Mouse (Mus musculus) limb, embryonic 11.5 days (tissue): ENCODE data around the gene Ctdnep1. TPM values are rescaled to one million over a fixed set of nuclear protein-coding genes. Genes with fewer than 3 reads are reported as not detected.

Experiments used
- ATAC-seq: fragments of 200-750 bp; cut with Nextera tagmentation; 2 replicates; pipeline ENCODE4 v1.8.0; 2017; ENCODE audit warnings: low read depth; ENCODE audit not compliant: insufficient number of reproducible peaks, low FRiP score, low TSS enrichment
- DNase-seq: peaks from one replicate; pipeline ENCODE4 v3.0.0-alpha.2; 2015; ENCODE audit warnings: low spot score
- H3K27ac ChIP-seq: fragments of 300-500 bp; sonication (generic); replicated peaks from 2 replicates; pipeline ENCODE4 v1.5.1; 2014; ENCODE audit warnings: low read depth, mild to moderate bottlenecking, low read length
- H3K27me3 ChIP-seq: fragments of 300-500 bp; sonication (generic); 2 replicates; pipeline ENCODE4 v1.6.1; 2014; ENCODE audit warnings: mild to moderate bottlenecking, low read length, mixed read lengths; ENCODE audit not compliant: control insufficient read depth, insufficient read depth
- H3K36me3 ChIP-seq: fragments of 300-500 bp; sonication (generic); 2 replicates; pipeline ENCODE4 v1.6.1; 2014; ENCODE audit warnings: mild to moderate bottlenecking, low read length, moderate library complexity, mixed read lengths; ENCODE audit not compliant: control insufficient read depth, insufficient read depth
- H3K4me1 ChIP-seq: fragments of 300-500 bp; sonication (generic); 2 replicates; pipeline ENCODE4 v1.6.1; 2014; ENCODE audit warnings: low read length, mixed read lengths; ENCODE audit not compliant: control insufficient read depth, insufficient read depth
- H3K4me2 ChIP-seq: fragments of 300-500 bp; sonication (generic); 2 replicates; pipeline ENCODE4 v1.6.1; 2014; ENCODE audit warnings: low read depth, mild to moderate bottlenecking, moderate library complexity; ENCODE audit not compliant: severe bottlenecking
- H3K4me3 ChIP-seq: fragments of 300-500 bp; sonication (generic); 2 replicates; pipeline ENCODE4 v1.5.1; 2014; ENCODE audit warnings: low read depth, low read length
- H3K9ac ChIP-seq: fragments of 300-500 bp; sonication (generic); 2 replicates; pipeline ENCODE4 v1.6.1; 2014; ENCODE audit warnings: mild to moderate bottlenecking, low read length
- H3K9me3 ChIP-seq: fragments of 300-500 bp; sonication (generic); 2 replicates; pipeline ENCODE4 v1.6.1; 2016; ENCODE audit warnings: low read length; ENCODE audit not compliant: control insufficient read depth
- WGBS: fragments of 180-500 bp; shearing (Covaris S2); extraction: QIAGEN DNeasy Blood & Tissue Kit; methylation state at CpG from one replicate; pipeline ENCODE4 v1.1.7; 2014; 5-methylcytosine and 5-hydroxymethylcytosine counted together
- polyA plus RNA-seq: library from polyadenylated mRNA; unstranded; fragments of >200 nt; fragmentation: Nextera tagmentation; extraction: Ambion mirVana; gene quantifications from 2 replicates; pipeline ENCODE4 v1.2.1, GENCODE M21; 2014

Gene Ctdnep1
- 22.8 and 27.6 TPM in 2 replicates for polyA plus RNA-seq

DNA sequence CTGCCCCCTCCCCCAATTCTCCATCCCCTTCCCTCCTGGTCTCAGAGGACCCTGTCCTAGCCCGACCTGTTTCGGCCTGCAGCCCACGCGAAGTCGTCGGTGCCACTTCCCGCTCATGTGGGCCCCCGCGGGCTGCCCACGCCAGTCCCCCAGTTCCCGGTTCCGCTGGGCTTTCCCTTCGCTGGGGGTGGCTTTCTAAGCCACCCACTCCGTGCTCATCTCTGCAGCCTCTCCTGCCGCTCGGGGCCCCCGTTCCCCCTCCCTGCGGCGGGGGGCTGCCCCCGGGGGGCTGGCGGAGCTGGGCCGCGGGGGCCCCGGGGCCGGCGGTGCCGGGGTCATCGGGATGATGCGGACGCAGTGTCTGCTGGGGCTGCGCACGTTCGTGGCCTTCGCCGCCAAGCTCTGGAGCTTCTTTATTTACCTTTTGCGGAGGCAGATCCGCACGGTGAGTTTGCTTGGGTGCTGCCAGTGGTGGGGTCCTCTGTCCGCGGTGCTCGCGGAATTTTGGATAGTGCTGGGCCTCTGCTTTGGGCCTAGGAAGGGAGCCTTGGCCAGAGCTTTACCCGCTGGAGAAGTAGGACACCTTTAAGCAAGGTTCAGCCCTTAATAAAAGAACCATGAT is at the start of gene Ctdnep1:
Gene Ctdnep1 (plus strand): TSS at position 16 of the 622 bp plus-strand sequence.
- Histone ChIP-seq H3K27me3 (no peaks in the 10 kb centered on the region), H3K4me1 (peaks cover 13% of the 10 kb centered on the region; the same call in 1 of the 2 replicates), H3K4me2 (peak within 1 kb of the TSS; percentile 92), H3K9ac (peak within 1 kb of the TSS; percentile 96), H3K9me3 (no peaks in the 10 kb centered on the region), H3K36me3 (peaks cover 13% of the 10 kb centered on the region), H3K27ac (peak within 1 kb of the TSS; percentile 98), H3K4me3 (peak within 1 kb of the TSS; percentile 99)
- peak; percentile 41 for ATAC-seq
- peak; percentile 42 for DNase-seq
- under 1% methylated on average over 33 of the region's 43 CpGs for WGBS

DNA sequence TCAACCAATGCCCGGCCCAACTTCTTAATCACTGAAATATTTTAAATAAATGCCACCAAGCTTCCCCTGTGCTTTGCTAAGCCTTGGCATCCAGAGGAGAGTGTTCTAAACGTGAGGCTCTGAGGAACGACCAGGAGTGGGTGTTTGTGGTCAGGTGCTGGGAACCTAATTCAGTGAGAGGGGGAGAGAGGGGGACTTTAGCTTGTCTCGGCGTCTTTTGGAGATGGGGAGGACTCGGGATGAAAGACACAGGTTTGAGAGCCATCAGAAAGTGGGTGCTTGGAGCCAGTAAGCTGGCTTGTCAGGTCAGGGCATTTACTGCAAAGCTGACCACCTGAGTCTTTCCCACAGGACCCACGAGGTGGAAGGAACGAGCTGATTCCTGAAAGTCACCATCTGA is 49.2 kb upstream of the Ctdnep1 start:
- Histone ChIP-seq H3K27ac (no peak overlapping the region), H3K4me1 (peaks cover 16% of the 10 kb centered on the region), H3K4me2 (no peak overlapping the region), H3K27me3 (peaks cover 1% of the 10 kb centered on the region; the same call in 1 of the 2 replicates), H3K9me3 (no peaks in the 10 kb centered on the region), H3K9ac (no peak overlapping the region), H3K36me3 (no peaks in the 10 kb centered on the region), H3K4me3 (no peak overlapping the region)
- 77% methylated on average over 8 of the region's 8 CpGs for WGBS
- DNase-seq (no peak), ATAC-seq (no peak)

- H3K4me2 ChIP-seq, result no peak overlapping the region
- ATAC-seq (no peak), DNase-seq (no peak)
- no peaks in the 10 kb centered on the region for H3K9me3 ChIP-seq
- no peaks in the 10 kb centered on the region for H3K36me3 ChIP-seq
- H3K9ac ChIP-seq, result no peak overlapping the region
- H3K27ac ChIP-seq, result no peak overlapping the region
- H3K27me3 ChIP-seq, result peaks cover 4% of the 10 kb centered on the region; the same call in 1 of the 2 replicates
- peaks cover 20% of the 10 kb centered on the region for H3K4me1 ChIP-seq
- WGBS, result 37% methylated on average over 3 of the region's 3 CpGs
- H3K4me3 ChIP-seq, result no peak overlapping the region
These were observed 48.7 kb upstream of the Ctdnep1 start for GRCm38 (mm10) chr11:69932254-69932653.

- H3K4me2 ChIP-seq, result no peak overlapping the region
- no peak overlapping the region for H3K4me3 ChIP-seq
- DNase-seq, result no peak
- ATAC-seq, result no peak
- H3K27me3 ChIP-seq, result peaks cover 8% of the 10 kb centered on the region
- no peaks in the 10 kb centered on the region for H3K9me3 ChIP-seq
- H3K36me3 ChIP-seq, result no peaks in the 10 kb centered on the region
- 82% methylated on average over 4 of the region's 4 CpGs for WGBS
- H3K4me1 ChIP-seq, result peaks cover 22% of the 10 kb centered on the region
- no peak overlapping the region for H3K27ac ChIP-seq
- H3K9ac ChIP-seq, result no peak overlapping the region
These were observed 47.9 kb upstream of the Ctdnep1 start for GRCm38 (mm10) chr11:69933066-69933465.

DNA sequence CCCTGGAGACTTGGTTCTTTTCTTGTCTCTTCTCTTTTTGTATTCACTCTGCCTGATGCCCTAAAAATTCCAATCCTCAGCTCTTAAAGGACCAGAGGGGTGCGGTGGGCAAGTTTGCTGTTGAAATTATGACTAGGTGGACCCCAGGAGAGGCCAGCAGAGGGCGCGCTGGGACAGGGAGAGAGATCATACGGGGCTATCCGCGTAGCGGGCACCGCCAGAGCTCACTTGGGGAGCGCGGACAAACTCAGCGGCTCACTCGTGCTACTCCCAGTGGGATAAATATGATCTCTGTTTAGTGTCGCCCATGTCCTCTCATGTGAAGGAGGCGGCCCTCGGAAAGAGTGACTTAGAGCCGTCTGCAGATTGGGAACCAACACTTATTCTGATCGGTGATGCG is 46.8 kb upstream of the Ctdnep1 start:
- DNase-seq (peak; percentile 99), ATAC-seq (no peak)
- H3K4me1 ChIP-seq, result peaks cover 30% of the 10 kb centered on the region
- H3K27me3 ChIP-seq, result peaks cover 8% of the 10 kb centered on the region
- peak overlapping the region; percentile 27; the same call in 1 of the 2 replicates for H3K9ac ChIP-seq
- peak overlapping the region; percentile 34 for H3K4me2 ChIP-seq
- peak overlapping the region; percentile 3; the same call in 1 of the 2 replicates for H3K4me3 ChIP-seq
- no peaks in the 10 kb centered on the region for H3K9me3 ChIP-seq
- WGBS, result under 1% methylated on average over 18 of the region's 18 CpGs
- H3K36me3 ChIP-seq, result no peaks in the 10 kb centered on the region
- H3K27ac ChIP-seq, result no peak overlapping the region

DNA sequence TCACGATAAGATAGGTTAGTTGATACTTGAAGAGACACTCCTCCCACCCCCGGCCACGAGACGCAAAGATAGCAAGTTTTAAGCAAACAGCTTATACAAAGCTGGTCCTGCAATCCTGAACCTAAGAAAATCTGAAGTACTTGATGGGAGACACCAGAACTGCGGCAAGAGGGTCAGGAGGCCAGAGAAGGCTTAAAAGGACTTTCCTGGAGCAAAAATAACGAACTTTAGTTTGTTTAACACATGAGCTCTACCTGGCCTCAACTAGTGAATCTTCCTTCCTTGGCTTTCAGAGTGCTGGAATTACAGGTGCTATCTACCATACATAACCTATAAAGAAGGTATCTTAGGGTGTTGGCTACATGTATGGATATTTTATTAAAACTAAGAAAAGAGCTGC is 46.3 kb upstream of the Ctdnep1 start:
- 24% methylated on average over 6 of the region's 6 CpGs for WGBS
- DNase-seq (no peak), ATAC-seq (no peak)
- H3K9ac ChIP-seq, result 0 out of 2 replicates have a peak overlapping the region, but pooled peaks have one; percentile 27
- no peaks in the 10 kb centered on the region for H3K36me3 ChIP-seq
- no peak overlapping the region for H3K27ac ChIP-seq
- peak overlapping the region; percentile 99 for H3K4me2 ChIP-seq
- peaks cover 8% of the 10 kb centered on the region for H3K27me3 ChIP-seq
- H3K4me3 ChIP-seq, result peak overlapping the region; percentile 3; the same call in 1 of the 2 replicates
- peaks cover 30% of the 10 kb centered on the region for H3K4me1 ChIP-seq
- no peaks in the 10 kb centered on the region for H3K9me3 ChIP-seq

DNA sequence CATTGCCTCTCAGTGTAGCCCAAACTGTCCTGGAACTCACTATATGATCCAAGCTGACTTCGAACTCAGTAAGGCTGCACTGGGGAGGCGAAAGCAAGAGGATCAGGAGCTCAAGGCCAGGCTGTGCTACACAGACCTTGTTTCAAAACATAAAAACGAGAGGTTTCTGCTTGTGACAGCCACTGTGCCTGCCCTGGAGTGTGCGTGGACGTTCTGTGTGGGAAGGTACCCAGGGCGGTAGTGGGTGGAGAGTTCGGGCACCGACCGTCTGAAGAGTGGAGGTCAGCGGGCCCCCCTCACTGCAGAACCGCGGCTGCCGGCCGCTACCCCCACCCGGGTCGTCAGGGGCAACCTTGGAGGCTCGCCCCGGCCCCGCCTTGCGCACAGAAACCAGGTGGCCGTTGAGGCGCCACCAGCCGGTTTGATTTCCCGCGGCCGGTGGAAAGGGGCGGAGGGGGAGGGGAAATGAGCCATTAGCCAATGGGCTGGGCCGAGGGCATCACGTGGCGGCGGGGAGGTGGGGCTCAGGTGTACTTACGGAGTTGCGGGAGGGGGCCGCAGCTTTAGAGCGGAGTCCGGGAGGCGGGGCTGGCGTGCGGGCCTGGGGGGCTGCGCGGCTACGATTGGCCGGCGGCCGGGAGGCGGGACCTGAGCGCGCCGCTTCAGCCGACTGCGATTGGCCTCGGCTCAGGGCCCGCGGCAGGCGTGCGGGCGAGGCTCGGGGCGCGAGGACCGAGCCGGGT is 45.6 kb upstream of the Ctdnep1 start, which contains the start of gene Ybx2:
Gene Ybx2 (plus strand): TSS at position 660 of the 743 bp plus-strand sequence.
- H3K27me3 ChIP-seq, result peaks cover 8% of the 10 kb centered on the region
- H3K9ac ChIP-seq, result peak within 1 kb of the TSS; percentile 74
- H3K36me3 ChIP-seq, result no peaks in the 10 kb centered on the region
- DNase-seq (peak; percentile 97), ATAC-seq (peak; percentile 91)
- no peaks in the 10 kb centered on the region for H3K9me3 ChIP-seq
- H3K4me1 ChIP-seq, result peaks cover 30% of the 10 kb centered on the region
- 2% methylated on average over 39 of the region's 62 CpGs for WGBS
- H3K4me3 ChIP-seq, result peak within 1 kb of the TSS; percentile 47
- H3K4me2 ChIP-seq, result peak within 1 kb of the TSS; percentile 99
- no peak within 1 kb of the TSS for H3K27ac ChIP-seq

DNA sequence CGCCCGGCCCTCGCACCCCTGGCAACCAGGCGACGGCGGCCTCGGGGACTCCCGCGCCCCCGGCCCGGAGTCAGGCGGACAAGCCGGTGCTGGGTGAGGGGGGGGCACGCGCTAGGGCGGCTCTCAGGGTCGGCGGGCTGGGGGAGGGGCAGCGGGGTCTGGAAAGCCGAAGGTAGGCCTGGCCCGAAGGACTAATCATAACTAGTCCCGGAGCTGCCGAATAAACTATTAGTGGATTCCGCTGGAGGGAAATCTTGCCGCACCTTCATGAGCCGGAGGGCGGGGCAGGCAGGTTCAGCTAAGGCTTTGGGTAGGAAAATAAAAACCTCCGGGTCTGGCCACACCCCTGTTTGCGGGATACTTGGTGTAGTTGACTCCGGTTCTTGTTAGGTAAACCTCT is 44.8 kb upstream of the Ctdnep1 start:
- peak; percentile 54 for DNase-seq
- peak overlapping the region; percentile 47 for H3K4me3 ChIP-seq
- 1% methylated on average over 26 of the region's 30 CpGs for WGBS
- peak overlapping the region; percentile 74 for H3K9ac ChIP-seq
- ATAC-seq, result no peak
- peak overlapping the region; percentile 99 for H3K4me2 ChIP-seq
- no peaks in the 10 kb centered on the region for H3K36me3 ChIP-seq
- H3K4me1 ChIP-seq, result peaks cover 30% of the 10 kb centered on the region
- no peak overlapping the region for H3K27ac ChIP-seq
- H3K9me3 ChIP-seq, result no peaks in the 10 kb centered on the region
- peaks cover 8% of the 10 kb centered on the region for H3K27me3 ChIP-seq
